Mouse (Mus musculus) brain, embryonic 18.5 days (tissue): ENCODE measurements at regions not wholly inside any gene's neighbourhood (a gene's known extent, or its start where the extent isn't known, plus 50 kb on each side); places are given as distances from the start of the nearest gene placed in this dataset.

Source experiments
- DNase-seq: peaks from one replicate; pipeline ENCODE4 v3.0.0-alpha.2; 2012; ENCODE audit warnings: low read depth, low spot score

- DNase-seq: no peak
Measured at GRCm38 (mm10) chr10:39316533-39316932, 52.1 kb upstream of the Fyn start.

- no peak for DNase-seq
Measured at GRCm38 (mm10) chr10:39315434-39316174, 53.1 kb upstream of the Fyn start.

GRCm38 (mm10) chr10:39311501-39311900, 57.2 kb upstream of the Fyn start:
- DNase-seq: no peak

GRCm38 (mm10) chr10:39308535-39308934, 60.1 kb upstream of the Fyn start:
- DNase-seq: no peak

- DNase-seq: no peak
Measured at GRCm38 (mm10) chr10:39292703-39293496, 75.8 kb upstream of the Fyn start.

GRCm38 (mm10) chr10:39291747-39292198, 76.9 kb upstream of the Fyn start:
- DNase-seq: no peak

GRCm38 (mm10) chr10:39291134-39291746, 77.4 kb upstream of the Fyn start:
- peak; percentile 65 for DNase-seq

GRCm38 (mm10) chr10:39290245-39290644, 78.4 kb upstream of the Fyn start:
- no peak for DNase-seq

GRCm38 (mm10) chr10:39280366-39281000, 88.2 kb upstream of the Fyn start:
- DNase-seq: no peak

GRCm38 (mm10) chr10:39274202-39274601, 94.5 kb upstream of the Fyn start:
- no peak for DNase-seq

GRCm38 (mm10) chr10:39273426-39273825, 95.2 kb upstream of the Fyn start:
- no peak for DNase-seq

- DNase-seq: no peak
Measured at GRCm38 (mm10) chr10:39272387-39272949, 96.2 kb upstream of the Fyn start.

- no peak for DNase-seq
Measured at GRCm38 (mm10) chr10:39270406-39270805, 98.2 kb upstream of the Fyn start.

GRCm38 (mm10) chr10:39267236-39267635, 101.4 kb upstream of the Fyn start:
- no peak for DNase-seq

GRCm38 (mm10) chr10:39266482-39266881, 102.2 kb upstream of the Fyn start:
- peak; percentile 67 for DNase-seq

- no peak for DNase-seq
Measured at GRCm38 (mm10) chr10:39262466-39262865, 98.9 kb upstream of the Ccn6 start.

- DNase-seq: no peak
Measured at GRCm38 (mm10) chr10:39261174-39262145, 97.9 kb upstream of the Ccn6 start.

GRCm38 (mm10) chr10:39260061-39260460, 96.5 kb upstream of the Ccn6 start:
- DNase-seq: no peak

- no peak for DNase-seq
Measured at GRCm38 (mm10) chr10:39257371-39258154, 94.0 kb upstream of the Ccn6 start.

GRCm38 (mm10) chr10:39254561-39254960, 91.0 kb upstream of the Ccn6 start:
- no peak for DNase-seq
